Mouse (Mus musculus): Measurements from ENCODE around the gene Dnajc16.
A peak's percentile ranks its signal among the peaks of the same experiment; 100 is the strongest.
"Not testable (repeated sequence)": the region's sequence is repeated elsewhere in the genome, so short reads cannot be mapped to it uniquely, and the experiment has no call there.

The Dnajc16 gene

GRCm38 (mm10) chr4:141796954-141797353, 6.2 kb upstream of the Dnajc16 start:
- DNase-seq (ENCODE audit: low read depth, low spot score), result no peak

- no peak for DNase-seq (ENCODE audit: low read depth, low spot score)
These were observed 5.6 kb upstream of the Dnajc16 start for GRCm38 (mm10) chr4:141796356-141796755.

- DNase-seq (ENCODE audit: low read depth, low spot score), result no peak
These were observed 3.4 kb upstream of the Dnajc16 start for GRCm38 (mm10) chr4:141794152-141794535.

- peak; percentile 96 for DNase-seq (ENCODE audit: low read depth, low spot score)
These were observed 2.8 kb upstream of the Dnajc16 start, which contains the start of gene Casp9 for GRCm38 (mm10) chr4:141793282-141794151. Gene Casp9, plus strand, starts transcription at chr4:141793612.

- peak; percentile 76 for DNase-seq (ENCODE audit: low read depth, low spot score)
These were observed 2.0 kb upstream of the Dnajc16 start for GRCm38 (mm10) chr4:141792554-141793281.

GRCm38 (mm10) chr4:141791951-141792350, 1.2 kb upstream of the Dnajc16 start:
- no peak for DNase-seq (ENCODE audit: low read depth, low spot score)

GRCm38 (mm10) chr4:141791486-141791885, 755 bp upstream of the Dnajc16 start:
- no peak for DNase-seq (ENCODE audit: low read depth, low spot score)

- no peak for DNase-seq (ENCODE audit: low read depth, low spot score)
These were observed 1.0 kb downstream of the Dnajc16 start for GRCm38 (mm10) chr4:141789564-141790218.

- DNase-seq (ENCODE audit: low read depth, low spot score), result no peak
These were observed 3.3 kb downstream of the Dnajc16 start for GRCm38 (mm10) chr4:141787462-141787861.

GRCm38 (mm10) chr4:141787046-141787445, 3.7 kb downstream of the Dnajc16 start:
- no peak for DNase-seq (ENCODE audit: low read depth, low spot score)

GRCm38 (mm10) chr4:141786141-141786540, 4.6 kb downstream of the Dnajc16 start:
- no peak for DNase-seq (ENCODE audit: low read depth, low spot score)

GRCm38 (mm10) chr4:141784835-141785234, 5.9 kb downstream of the Dnajc16 start:
- no peak for DNase-seq (ENCODE audit: low read depth, low spot score)

- DNase-seq (ENCODE audit: low read depth, low spot score), result no peak
These were observed 9.3 kb downstream of the Dnajc16 start for GRCm38 (mm10) chr4:141781201-141781985.

GRCm38 (mm10) chr4:141779828-141780227, 10.9 kb downstream of the Dnajc16 start:
- DNase-seq (ENCODE audit: low read depth, low spot score), result no peak

- not testable (repeated sequence) for DNase-seq (ENCODE audit: low read depth, low spot score)
These were observed 17.7 kb downstream of the Dnajc16 start for GRCm38 (mm10) chr4:141773019-141773418.

- DNase-seq (ENCODE audit: low read depth, low spot score), result no peak
These were observed 18.9 kb downstream of the Dnajc16 start for GRCm38 (mm10) chr4:141771823-141772222.

- DNase-seq (ENCODE audit: low read depth, low spot score), result no peak
These were observed 21.1 kb downstream of the Dnajc16 start for GRCm38 (mm10) chr4:141769501-141770160.

- DNase-seq (ENCODE audit: low read depth, low spot score), result no peak
These were observed 23.2 kb downstream of the Dnajc16 start for GRCm38 (mm10) chr4:141767353-141768036.

- DNase-seq (ENCODE audit: low read depth, low spot score), result no peak
These were observed 23.9 kb downstream of the Dnajc16 start for GRCm38 (mm10) chr4:141766668-141767352.

- peak; percentile 18 for DNase-seq (ENCODE audit: low read depth, low spot score)
These were observed 24.4 kb downstream of the Dnajc16 start for GRCm38 (mm10) chr4:141766316-141766667.
